In the genomic region with DNA sequence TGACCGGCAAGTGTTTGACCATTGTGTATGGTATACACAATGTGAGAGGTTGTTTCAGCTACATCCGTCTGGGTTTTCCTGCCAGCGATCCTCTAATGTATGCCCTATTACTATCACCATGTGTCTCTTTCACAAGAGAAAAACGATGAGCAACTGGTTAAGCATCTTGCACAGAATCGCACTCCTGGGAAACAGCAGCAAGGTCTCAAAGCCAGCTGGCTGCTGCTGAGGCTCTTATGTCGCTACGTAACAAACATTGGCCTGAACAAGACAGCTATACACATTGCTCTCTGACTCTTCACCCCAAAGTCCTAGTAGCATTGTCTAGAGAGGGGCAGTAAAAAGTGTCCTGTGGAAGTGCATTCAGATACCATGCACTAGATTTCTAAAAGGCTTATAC, we compare ENCODE assay signal across 26 mouse cellular contexts. TPM values are rescaled to one million over a fixed set of nuclear protein-coding genes. Genes with fewer than 3 reads are reported as not detected.
DNase-seq lines count a peak whose midpoint lies in the region; ATAC-seq and TF ChIP-seq lines count a peak whose summit lies in the region.
"Had no signal": no experiment of that assay in that cellular context is flagged by ENCODE, and none has a peak within 500 bp of the region (broad histone marks: within the 10 kb centered on the region; RNA-seq: fewer than 3 reads in every experiment).

No protein-coding gene starts in this region.

- H3K27ac ChIP-seq in lung, embryonic 14.5 days (ENCODE audit: low read depth): peak overlapping the region; percentile 98
- peak overlapping the region; percentile 55 for H3K27ac ChIP-seq in stomach, embryonic 15.5 days
- H3K27ac ChIP-seq in forebrain, postnatal 0 days (ENCODE audit: low read depth, low read length): no peak overlapping the region
- no peak overlapping the region for H3K27ac ChIP-seq in forebrain, embryonic 10.5 days
- H3K27ac ChIP-seq: embryonic facial prominence, embryonic 13.5 days; kidney, embryonic 15.5 days; liver, embryonic 14.5 days; macrophage; midbrain, embryonic 10.5 days; neural tube, embryonic 13.5 days had no signal

- H3K4me2 ChIP-seq in lung, embryonic 14.5 days: no peak overlapping the region
- no peak overlapping the region for H3K4me2 ChIP-seq in stomach, embryonic 15.5 days
- H3K4me2 ChIP-seq in forebrain, postnatal 0 days (ENCODE audit: low read depth): no peak overlapping the region
- H3K4me2 ChIP-seq: embryonic facial prominence, embryonic 13.5 days; kidney, embryonic 15.5 days; neural tube, embryonic 13.5 days had no signal

- peak; percentile 70 for DNase-seq in lung, embryonic 14.5 days
- no peak for DNase-seq in lung, adult 18-20 months
- no peak for DNase-seq in forebrain, postnatal 0 days
- no peak for DNase-seq in forebrain, embryonic 10.5 days (ENCODE audit: extremely low spot score, low spot score)
- DNase-seq: adrenal gland, postnatal 36 days; cerebellum, adult 18-20 months; cerebellum, postnatal 10 days; heart, postnatal 14 days; kidney, adult 18-20 months; kidney, postnatal 25 days; liver; right cerebral cortex, postnatal 4 days; thymus, adult 18-20 months; thymus, postnatal 25 days had no signal

- no peaks in the 10 kb centered on the region for H3K36me3 ChIP-seq in lung, embryonic 14.5 days (ENCODE audit: insufficient read depth)
- peaks cover 25% of the 10 kb centered on the region for H3K36me3 ChIP-seq in megakaryocyte, embryonic 14.5 days (replicated peaks; ENCODE audit: low read length)
- H3K36me3 ChIP-seq in stomach, embryonic 15.5 days: no peaks in the 10 kb centered on the region
- H3K36me3 ChIP-seq in forebrain, postnatal 0 days (ENCODE audit: insufficient read depth): no peaks in the 10 kb centered on the region
- no peaks in the 10 kb centered on the region for H3K36me3 ChIP-seq in forebrain, embryonic 10.5 days (replicated peaks)
- H3K36me3 ChIP-seq: embryonic facial prominence, embryonic 13.5 days; kidney, embryonic 15.5 days; midbrain, embryonic 10.5 days; neural tube, embryonic 13.5 days had no signal

- TF ChIP-seq CTCF in lung, embryonic 14.5 days (IDR thresholded peaks at IDR 0.05; ENCODE audit: low read depth): no peak
- no peak for TF ChIP-seq CTCF in forebrain, postnatal 0 days (IDR thresholded peaks at IDR 0.05; ENCODE audit: low read depth)

- peaks cover 14% of the 10 kb centered on the region for H3K4me1 ChIP-seq in lung, embryonic 14.5 days (ENCODE audit: insufficient read depth)
- peaks cover 84% of the 10 kb centered on the region for H3K4me1 ChIP-seq in megakaryocyte, embryonic 14.5 days
- no peaks in the 10 kb centered on the region for H3K4me1 ChIP-seq in stomach, embryonic 15.5 days
- H3K4me1 ChIP-seq in forebrain, postnatal 0 days (ENCODE audit: insufficient read depth): no peaks in the 10 kb centered on the region
- peaks cover 6% of the 10 kb centered on the region for H3K4me1 ChIP-seq in forebrain, embryonic 10.5 days
- H3K4me1 ChIP-seq: embryonic facial prominence, embryonic 13.5 days; kidney, embryonic 15.5 days; neural tube, embryonic 13.5 days had no signal

- H3K9me3 ChIP-seq in lung, embryonic 14.5 days (ENCODE audit: low read depth, low read length): no peaks in the 10 kb centered on the region
- H3K9me3 ChIP-seq in megakaryocyte, embryonic 14.5 days: peaks cover 13% of the 10 kb centered on the region; the same call in 1 of the 2 replicates
- no peaks in the 10 kb centered on the region for H3K9me3 ChIP-seq in stomach, embryonic 15.5 days
- H3K9me3 ChIP-seq in forebrain, postnatal 0 days (ENCODE audit: low read length): no peaks in the 10 kb centered on the region
- H3K9me3 ChIP-seq in forebrain, embryonic 10.5 days: no peaks in the 10 kb centered on the region
- H3K9me3 ChIP-seq: embryonic facial prominence, embryonic 13.5 days; kidney, embryonic 15.5 days; neural tube, embryonic 13.5 days had no signal

- no peak overlapping the region for H3K9ac ChIP-seq in lung, embryonic 14.5 days
- no peak overlapping the region for H3K9ac ChIP-seq in stomach, embryonic 15.5 days
- no peak overlapping the region for H3K9ac ChIP-seq in forebrain, postnatal 0 days
- H3K9ac ChIP-seq: embryonic facial prominence, embryonic 13.5 days; kidney, embryonic 15.5 days; liver, embryonic 14.5 days; neural tube, embryonic 13.5 days had no signal

- H3K4me3 ChIP-seq in lung, embryonic 14.5 days (ENCODE audit: low read depth, low read length): no peak overlapping the region
- peak overlapping the region; percentile 10 for H3K4me3 ChIP-seq in megakaryocyte, embryonic 14.5 days (replicated peaks)
- H3K4me3 ChIP-seq in stomach, embryonic 15.5 days (replicated peaks): no peak overlapping the region
- H3K4me3 ChIP-seq in forebrain, postnatal 0 days (ENCODE audit: low read depth, low read length): no peak overlapping the region
- no peak overlapping the region for H3K4me3 ChIP-seq in forebrain, embryonic 10.5 days
- H3K4me3 ChIP-seq: embryonic facial prominence, embryonic 13.5 days; kidney, embryonic 15.5 days; midbrain, embryonic 10.5 days; neural tube, embryonic 13.5 days had no signal

- no peaks in the 10 kb centered on the region for H3K27me3 ChIP-seq in lung, embryonic 14.5 days (ENCODE audit: insufficient read depth, low read length)
- no peaks in the 10 kb centered on the region for H3K27me3 ChIP-seq in megakaryocyte, embryonic 14.5 days (replicated peaks)
- H3K27me3 ChIP-seq in stomach, embryonic 15.5 days (replicated peaks): no peaks in the 10 kb centered on the region
- H3K27me3 ChIP-seq in forebrain, postnatal 0 days (ENCODE audit: insufficient read depth, low read length): no peaks in the 10 kb centered on the region
- no peaks in the 10 kb centered on the region for H3K27me3 ChIP-seq in forebrain, embryonic 10.5 days (ENCODE audit: poor library complexity, severe bottlenecking)
- H3K27me3 ChIP-seq: embryonic facial prominence, embryonic 13.5 days; kidney, embryonic 15.5 days; neural tube, embryonic 13.5 days had no signal

- WGBS in lung, embryonic 14.5 days: 44% methylated on average over 7 of the region's 7 CpGs
- WGBS in stomach, embryonic 15.5 days: 48% methylated on average over 7 of the region's 7 CpGs
- 81% methylated on average over 7 of the region's 7 CpGs for WGBS in forebrain, postnatal 0 days
- WGBS in forebrain, embryonic 10.5 days: 90% methylated on average over 7 of the region's 7 CpGs

- no peak for ATAC-seq in lung, embryonic 14.5 days (ENCODE audit: insufficient read depth)
- ATAC-seq in megakaryocyte, adult 5-6 weeks (ENCODE audit: poor library complexity, severe bottlenecking): no peak
- ATAC-seq in stomach, embryonic 15.5 days (ENCODE audit: insufficient read depth, low FRiP score, low read depth): no peak
- ATAC-seq in forebrain, postnatal 0 days: no peak
- ATAC-seq: CD4-positive, CD25-positive, alpha-beta regulatory T cell, adult 4 months; forebrain, embryonic 16.5 days; hindbrain, embryonic 16.5 days had no signal

RNA-seq across cellular contexts. Expression of gene Pde5a, which starts 23.5 kb away (rescaled TPM):
- 55.0 and 57.4 TPM in 2 replicates for polyA plus RNA-seq in lung, embryonic 14.5 days (2014; fragmentation: Nextera tagmentation; extraction: Ambion mirVana)
- 9.4 and 10.1 TPM in 2 replicates for polyA plus RNA-seq in megakaryocyte, embryonic 14.5 days (2012; ENCODE audit: insufficient read depth, low replicate concordance)
- total RNA-seq in megakaryocyte, adult 5-6 weeks (2015): 3.4 and 4.7 TPM in 2 replicates
- 2.8 and 7.8 TPM in 2 replicates for total RNA-seq in megakaryocyte, adult 5-6 weeks (2017)
- 19.5 and 19.8 TPM in 2 replicates for polyA plus RNA-seq in stomach, embryonic 15.5 days (2015; fragmentation: Nextera tagmentation; extraction: Ambion mirVana)
- total RNA-seq in forebrain, postnatal 0 days (2014; rRNA removed): 8.7 and 12.5 TPM in 2 replicates
- 0.92 and 1.4 TPM in 2 replicates for polyA plus RNA-seq in forebrain, postnatal 0 days (2015; fragmentation: Nextera tagmentation; extraction: Ambion mirVana)
- polyA plus RNA-seq in forebrain, embryonic 10.5 days (2016; fragmentation: Nextera tagmentation; extraction: Ambion mirVana): 3.0 and 3.7 TPM in 2 replicates

Comparison
In these comparisons a context has a peak if more than half of its experiments do, and no peak if none do; other contexts are left out.
1. H3K27ac ChIP-seq: peak in lung, embryonic 14.5 days (single experiment) and stomach, embryonic 15.5 days (single experiment); none in forebrain, postnatal 0 days (single experiment) and forebrain, embryonic 10.5 days (single experiment).